Mouse (Mus musculus): Measurements from ENCODE around the gene Napb. TPM values are rescaled to one million over a fixed set of nuclear protein-coding genes. Genes with fewer than 3 reads are reported as not detected.

Gene Napb
- polyA plus RNA-seq, 1 experiment from 2014 or later = 2.5 TPM

DNA sequence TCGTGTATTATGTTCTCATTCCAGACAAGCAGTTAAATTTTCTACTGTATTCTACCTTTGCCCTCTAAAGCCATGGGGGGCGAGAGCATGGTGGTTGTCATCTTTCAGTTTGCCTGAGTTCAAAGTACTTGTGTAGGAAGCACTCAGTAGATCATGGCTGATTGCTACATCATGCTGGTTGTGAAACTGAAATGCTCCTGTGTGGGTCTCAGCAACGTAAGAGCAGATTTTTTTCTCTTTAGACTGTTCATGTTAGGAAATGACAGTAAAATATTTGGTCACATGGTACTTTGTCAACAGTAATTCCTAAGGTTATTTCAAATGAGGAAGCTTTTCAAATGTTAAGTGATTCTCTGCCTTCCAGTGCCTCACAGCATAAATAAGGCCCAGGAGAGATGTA, 46.6 kb downstream of the Napb start:
- Histone ChIP-seq H3K27ac (no peak overlapping the region), H3K4me1 (replicated peaks) (peaks cover 17% of the 10 kb centered on the region), H3K9ac (no peak overlapping the region), H3K4me2 (no peak overlapping the region), H3K4me3 (no peak overlapping the region), H3K9me3 (replicated peaks) (no peaks in the 10 kb centered on the region), H3K36me3 (peaks cover 57% of the 10 kb centered on the region), H3K27me3 (no peaks in the 10 kb centered on the region)
- ATAC-seq (replicated peaks; ENCODE audit: insufficient number of reproducible peaks, insufficient read depth, low FRiP score, low read depth) = no peak
- 90% methylated on average over 3 of the region's 3 CpGs for WGBS

DNA sequence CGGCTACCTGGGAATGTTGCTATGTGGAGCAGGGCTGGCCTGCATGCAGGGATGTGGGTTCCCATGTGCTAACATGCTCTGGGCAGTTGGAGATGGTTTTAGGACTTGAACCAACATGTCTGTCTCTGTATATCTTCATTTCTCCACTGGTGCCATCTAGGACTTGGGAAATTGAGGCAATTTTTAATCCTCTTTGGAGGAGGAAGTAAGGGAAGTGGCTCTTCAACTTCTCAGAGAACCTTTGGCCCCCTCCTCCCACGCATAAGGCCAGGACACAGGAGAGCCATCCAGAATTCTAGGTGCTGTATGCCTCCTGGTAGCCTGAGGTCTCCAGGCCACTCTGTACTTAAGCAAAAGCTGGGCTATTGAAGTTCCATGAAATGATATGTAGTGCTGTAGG, 47.3 kb downstream of the Napb start:
- no peak for ATAC-seq (replicated peaks; ENCODE audit: insufficient number of reproducible peaks, insufficient read depth, low FRiP score, low read depth)
- no peak overlapping the region for H3K27ac ChIP-seq
- peaks cover 49% of the 10 kb centered on the region for H3K36me3 ChIP-seq
- H3K4me2 ChIP-seq = no peak overlapping the region
- WGBS = 89% methylated on average over 2 of the region's 2 CpGs
- no peak overlapping the region for H3K9ac ChIP-seq
- no peaks in the 10 kb centered on the region for H3K27me3 ChIP-seq
- no peaks in the 10 kb centered on the region for H3K9me3 ChIP-seq (replicated peaks)
- H3K4me1 ChIP-seq (replicated peaks) = peaks cover 21% of the 10 kb centered on the region
- H3K4me3 ChIP-seq = no peak overlapping the region

DNA sequence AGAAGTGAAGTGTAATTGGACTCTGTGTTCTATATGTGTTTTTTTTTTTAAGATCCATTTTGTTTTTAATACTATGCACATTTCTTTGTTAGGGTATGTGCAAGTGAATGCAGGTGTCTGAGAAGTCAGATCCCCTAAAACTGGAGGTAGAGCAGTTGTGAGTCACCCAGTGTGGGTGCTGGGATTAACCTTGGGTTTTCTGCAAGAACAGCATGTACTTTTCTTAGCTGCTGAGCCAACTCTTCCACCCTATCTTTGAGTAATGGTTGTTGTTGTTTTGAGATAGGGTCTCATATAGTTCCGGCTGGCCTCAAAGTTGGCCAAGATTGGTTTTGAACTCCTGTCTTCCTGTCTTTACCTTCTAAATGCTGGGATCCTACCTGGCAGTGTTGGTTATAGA, 49.2 kb downstream of the Napb start:
- Histone ChIP-seq H3K27ac (no peak overlapping the region), H3K9me3 (replicated peaks) (no peaks in the 10 kb centered on the region), H3K27me3 (no peaks in the 10 kb centered on the region), H3K4me1 (replicated peaks) (peaks cover 36% of the 10 kb centered on the region), H3K4me3 (no peak overlapping the region), H3K36me3 (peaks cover 39% of the 10 kb centered on the region), H3K4me2 (no peak overlapping the region), H3K9ac (no peak overlapping the region)
- ATAC-seq (replicated peaks; ENCODE audit: insufficient number of reproducible peaks, insufficient read depth, low FRiP score, low read depth) = no peak
- WGBS = 81% methylated on average over 1 of the region's 1 CpGs

DNA sequence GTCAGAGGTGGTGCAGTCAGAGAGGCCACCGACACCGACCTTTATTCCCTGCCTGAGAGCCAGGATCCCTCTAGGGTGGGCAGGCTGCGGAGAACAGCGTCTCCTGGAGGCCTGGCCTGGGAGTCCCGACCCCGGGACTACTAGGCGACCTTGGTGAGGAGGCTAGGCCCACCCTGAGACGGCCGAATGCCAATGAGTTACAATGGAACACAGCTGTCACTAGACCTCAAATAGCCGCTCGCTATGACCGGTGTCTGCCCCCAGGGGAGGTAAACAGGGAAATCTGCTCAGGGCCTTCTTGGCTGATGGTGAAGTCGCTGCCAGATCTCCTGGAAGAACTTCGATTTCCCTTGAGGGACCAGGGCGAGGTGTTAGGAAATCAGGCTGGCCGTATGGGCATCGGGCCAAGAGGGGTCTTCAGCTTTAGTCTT, 50.8 kb downstream of the Napb start:
- Histone ChIP-seq H3K27me3 (no peaks in the 10 kb centered on the region), H3K4me3 (peak overlapping the region; percentile 91), H3K9ac (peak overlapping the region; percentile 81), H3K36me3 (peaks cover 34% of the 10 kb centered on the region), H3K4me2 (peak overlapping the region; percentile 88), H3K4me1 (replicated peaks) (peaks cover 39% of the 10 kb centered on the region), H3K9me3 (replicated peaks) (no peaks in the 10 kb centered on the region), H3K27ac (peak overlapping the region; percentile 91)
- peak; percentile 57 for ATAC-seq (replicated peaks; ENCODE audit: insufficient number of reproducible peaks, insufficient read depth, low FRiP score, low read depth)
- 2% methylated on average over 17 of the region's 17 CpGs for WGBS

DNA sequence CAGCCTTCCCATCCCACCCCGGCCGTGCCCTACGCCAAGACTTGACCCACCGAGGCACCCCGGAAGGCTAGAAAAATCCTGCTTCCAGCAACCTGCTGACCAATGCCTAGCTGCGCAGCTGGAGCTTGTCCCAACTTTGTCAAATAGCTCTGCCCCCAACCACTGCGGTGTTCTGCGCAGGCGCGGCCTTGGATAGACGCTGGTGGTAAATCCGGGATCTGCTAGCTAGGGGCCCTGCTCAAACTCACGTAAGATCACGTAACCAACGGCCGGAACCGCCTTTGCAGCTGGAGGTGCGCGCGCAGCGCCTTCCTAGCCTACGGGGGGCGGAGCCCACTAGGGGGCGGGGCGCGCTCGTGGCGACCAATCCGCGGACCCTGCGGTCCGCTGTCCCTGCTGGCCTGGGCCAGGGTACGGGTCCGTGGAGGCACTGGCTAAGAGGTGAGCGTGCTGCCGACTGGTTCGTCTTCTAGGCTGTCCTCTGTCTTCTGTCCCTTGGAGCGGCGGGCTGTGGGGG, 51.4 kb downstream of the Napb start, which contains the start of gene Gzf1:
Gene Gzf1 (plus strand): TSS at position 249 of the 517 bp plus-strand sequence.
- WGBS = under 1% methylated on average over 39 of the region's 39 CpGs
- peaks cover 34% of the 10 kb centered on the region for H3K36me3 ChIP-seq
- ATAC-seq (replicated peaks; ENCODE audit: insufficient number of reproducible peaks, insufficient read depth, low FRiP score, low read depth) = peak; percentile 96

DNA sequence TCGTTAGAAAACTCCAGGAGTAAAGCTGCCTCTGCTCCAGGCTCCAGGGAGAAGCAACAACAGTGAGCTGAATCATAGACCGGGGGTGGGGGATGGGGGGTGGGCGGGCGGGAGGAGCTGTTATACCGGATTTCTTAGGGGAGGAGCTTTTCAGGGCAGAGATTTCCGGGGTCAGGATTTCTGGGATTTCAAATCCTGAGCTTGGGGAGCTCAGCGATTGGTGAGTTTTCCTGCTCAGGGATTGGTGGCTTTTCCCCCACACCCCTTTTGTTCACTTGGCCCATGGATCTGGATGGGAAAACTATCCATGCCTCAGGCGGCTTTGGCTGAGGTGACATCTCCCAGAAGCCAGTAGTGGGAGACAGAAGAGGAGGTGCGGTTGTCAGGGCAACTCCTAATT, 52.9 kb downstream of the Napb start:
- ATAC-seq (replicated peaks; ENCODE audit: insufficient number of reproducible peaks, insufficient read depth, low FRiP score, low read depth) = no peak
- WGBS = 6% methylated on average over 9 of the region's 9 CpGs
- Histone ChIP-seq H3K27me3 (no peaks in the 10 kb centered on the region), H3K9ac (peak overlapping the region; percentile 38; the same call in 1 of the 2 replicates), H3K4me3 (peak overlapping the region; percentile 27), H3K36me3 (peaks cover 25% of the 10 kb centered on the region), H3K4me1 (replicated peaks) (peaks cover 39% of the 10 kb centered on the region), H3K9me3 (replicated peaks) (no peaks in the 10 kb centered on the region), H3K4me2 (peak overlapping the region; percentile 88), H3K27ac (peak overlapping the region; percentile 92)

More for the DNA sequence above, 51.4 kb downstream of the Napb start, which contains the start of gene Gzf1:
- peak within 1 kb of the TSS; percentile 92 for H3K27ac ChIP-seq
- peak within 1 kb of the TSS; percentile 81 for H3K9ac ChIP-seq
- peak within 1 kb of the TSS; percentile 91 for H3K4me3 ChIP-seq
- H3K4me2 ChIP-seq = peak within 1 kb of the TSS; percentile 88
- no peaks in the 10 kb centered on the region for H3K9me3 ChIP-seq (replicated peaks)
- H3K27me3 ChIP-seq = no peaks in the 10 kb centered on the region
- peaks cover 38% of the 10 kb centered on the region for H3K4me1 ChIP-seq (replicated peaks)

DNA sequence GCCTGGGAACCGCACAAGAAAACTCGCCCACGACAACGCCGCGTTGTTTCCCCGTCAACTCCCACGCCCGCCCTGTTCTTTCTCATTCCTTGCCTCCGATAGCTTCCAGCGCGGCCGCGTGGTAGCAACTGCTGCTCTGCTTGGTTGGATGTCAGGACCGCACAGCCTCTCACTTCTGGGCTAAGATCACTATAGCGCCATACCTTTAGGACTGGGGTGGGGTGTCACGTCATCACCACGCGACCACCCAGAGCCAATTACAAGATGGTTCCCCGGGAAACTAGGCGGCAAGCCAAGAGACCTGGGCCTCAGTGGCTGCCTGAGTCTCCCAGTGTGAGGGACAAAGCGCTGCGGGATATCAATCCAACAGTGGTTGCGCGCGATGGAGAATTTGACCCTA, 54.5 kb downstream of the Napb start:
- Histone ChIP-seq H3K27me3 (no peaks in the 10 kb centered on the region), H3K4me3 (peak overlapping the region; percentile 57), H3K9ac (peak overlapping the region; percentile 61), H3K4me1 (replicated peaks) (peaks cover 51% of the 10 kb centered on the region), H3K4me2 (peak overlapping the region; percentile 75), H3K36me3 (peaks cover 12% of the 10 kb centered on the region), H3K9me3 (replicated peaks) (no peaks in the 10 kb centered on the region), H3K27ac (peak overlapping the region; percentile 70)
- WGBS = 10% methylated on average over 26 of the region's 26 CpGs
- ATAC-seq (replicated peaks; ENCODE audit: insufficient number of reproducible peaks, insufficient read depth, low FRiP score, low read depth) = no peak

DNA sequence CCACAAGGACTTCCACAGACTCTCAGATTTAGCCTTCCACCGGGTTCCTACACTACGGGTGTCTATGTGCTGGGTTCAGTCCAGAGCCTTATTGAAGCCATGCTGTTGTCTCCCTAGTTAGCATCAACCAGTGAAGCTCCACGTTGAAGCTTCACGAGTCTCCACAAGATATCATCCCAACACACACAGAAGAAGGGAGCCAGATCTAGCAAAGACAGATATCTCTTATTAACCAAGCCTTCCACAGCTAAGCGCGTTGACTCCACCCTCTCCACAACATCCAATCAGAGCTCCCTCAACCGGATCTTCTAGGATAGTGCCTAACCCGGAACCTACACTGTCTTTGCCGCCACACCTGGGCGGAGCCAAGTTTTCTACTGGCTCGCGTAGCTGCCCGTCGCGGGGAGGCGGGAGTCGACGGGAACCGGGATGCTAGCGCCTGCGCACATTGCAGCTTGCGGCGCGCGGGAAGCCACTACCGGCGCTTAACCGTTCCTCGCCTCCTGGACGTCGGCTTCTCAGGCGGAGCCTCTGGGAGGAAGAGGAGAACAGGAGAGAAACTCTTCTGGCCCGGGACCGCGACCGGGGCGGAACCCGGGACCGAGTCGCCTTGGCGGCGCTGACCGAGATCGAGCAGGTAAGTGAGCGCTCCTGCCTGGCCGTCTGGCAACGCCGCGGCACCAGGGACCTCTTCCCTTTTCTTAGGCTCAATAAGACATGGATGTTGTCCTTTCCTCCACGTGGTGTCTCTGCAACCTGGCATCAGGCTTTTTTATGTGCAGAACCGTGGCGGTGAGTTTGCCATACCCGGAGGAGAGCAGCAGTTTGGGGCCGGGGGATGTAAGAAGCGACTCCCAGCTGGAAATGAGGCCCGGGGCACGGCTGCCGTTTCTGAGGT, 59.8 kb downstream of the Napb start, which contains the start of gene Nxt1:
Gene Nxt1 (plus strand): TSS at position 403 of the 898 bp plus-strand sequence.
- no peaks in the 10 kb centered on the region for H3K9me3 ChIP-seq (replicated peaks)
- H3K36me3 ChIP-seq = peaks cover 12% of the 10 kb centered on the region
- H3K4me1 ChIP-seq (replicated peaks) = peaks cover 20% of the 10 kb centered on the region
- peak within 1 kb of the TSS; percentile 72 for H3K27ac ChIP-seq
- ATAC-seq (replicated peaks; ENCODE audit: insufficient number of reproducible peaks, insufficient read depth, low FRiP score, low read depth) = peak; percentile 100
- H3K4me2 ChIP-seq = peak within 1 kb of the TSS; percentile 77
- H3K9ac ChIP-seq = peak within 1 kb of the TSS; percentile 67
- H3K4me3 ChIP-seq = peak within 1 kb of the TSS; percentile 65
- H3K27me3 ChIP-seq = no peaks in the 10 kb centered on the region
- WGBS = 1% methylated on average over 58 of the region's 58 CpGs

DNA sequence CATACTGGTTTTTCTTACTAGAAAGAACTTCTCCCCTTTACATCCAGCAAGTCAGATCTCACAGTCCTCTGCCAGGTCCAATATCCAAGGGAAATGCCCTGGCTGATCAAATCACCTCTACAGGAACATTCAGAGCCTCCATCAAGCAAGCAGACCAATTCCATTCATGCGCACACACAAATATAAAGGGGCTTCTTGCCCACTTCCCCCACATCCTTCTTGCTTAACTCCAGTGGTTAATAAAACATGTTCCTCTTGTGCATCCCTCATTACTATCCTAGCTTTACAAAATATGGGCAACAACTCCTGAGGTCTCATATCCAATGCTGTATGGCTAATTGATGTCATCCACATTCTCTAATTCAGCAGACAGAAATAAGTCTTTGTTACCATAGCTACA, 68.8 kb downstream of the Napb start:
- Histone ChIP-seq H3K27me3 (no peaks in the 10 kb centered on the region; the same call in 1 of the 2 replicates), H3K4me3 (no peak overlapping the region), H3K27ac (no peak overlapping the region), H3K9ac (no peak overlapping the region), H3K9me3 (replicated peaks) (no peaks in the 10 kb centered on the region), H3K4me2 (no peak overlapping the region), H3K4me1 (replicated peaks) (no peaks in the 10 kb centered on the region), H3K36me3 (no peaks in the 10 kb centered on the region)
- WGBS = 93% methylated on average over 1 of the region's 1 CpGs
- ATAC-seq (replicated peaks; ENCODE audit: insufficient number of reproducible peaks, insufficient read depth, low FRiP score, low read depth) = no peak

DNA sequence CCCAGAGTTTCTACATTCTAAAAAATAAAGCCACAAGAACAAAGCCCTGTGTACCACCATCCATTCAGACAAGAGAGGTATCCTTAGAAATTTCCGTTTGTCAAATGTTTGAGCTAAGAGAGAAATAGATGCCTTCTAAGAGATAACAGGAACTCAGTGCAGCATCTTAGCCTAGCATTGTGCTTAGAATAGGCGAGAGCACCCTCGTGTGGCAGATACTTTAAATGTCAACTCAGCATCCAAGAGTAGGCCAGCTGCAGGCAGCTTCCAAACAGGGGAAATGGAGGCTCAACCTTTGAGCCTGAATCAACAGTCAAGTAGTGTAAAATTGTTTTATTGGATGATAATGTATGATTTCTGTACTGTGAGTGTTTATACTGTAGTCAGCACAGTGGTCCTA, 77.3 kb downstream of the Napb start:
- no peak overlapping the region for H3K4me2 ChIP-seq
- H3K27ac ChIP-seq = no peak overlapping the region
- ATAC-seq (replicated peaks; ENCODE audit: insufficient number of reproducible peaks, insufficient read depth, low FRiP score, low read depth) = no peak
- 2% methylated on average over 3 of the region's 3 CpGs for WGBS
- H3K36me3 ChIP-seq = no peaks in the 10 kb centered on the region
- no peak overlapping the region for H3K4me3 ChIP-seq
- H3K4me1 ChIP-seq (replicated peaks) = no peaks in the 10 kb centered on the region
- H3K27me3 ChIP-seq = peaks cover 4% of the 10 kb centered on the region; the same call in 1 of the 2 replicates
- no peaks in the 10 kb centered on the region for H3K9me3 ChIP-seq (replicated peaks)
- H3K9ac ChIP-seq = no peak overlapping the region

DNA sequence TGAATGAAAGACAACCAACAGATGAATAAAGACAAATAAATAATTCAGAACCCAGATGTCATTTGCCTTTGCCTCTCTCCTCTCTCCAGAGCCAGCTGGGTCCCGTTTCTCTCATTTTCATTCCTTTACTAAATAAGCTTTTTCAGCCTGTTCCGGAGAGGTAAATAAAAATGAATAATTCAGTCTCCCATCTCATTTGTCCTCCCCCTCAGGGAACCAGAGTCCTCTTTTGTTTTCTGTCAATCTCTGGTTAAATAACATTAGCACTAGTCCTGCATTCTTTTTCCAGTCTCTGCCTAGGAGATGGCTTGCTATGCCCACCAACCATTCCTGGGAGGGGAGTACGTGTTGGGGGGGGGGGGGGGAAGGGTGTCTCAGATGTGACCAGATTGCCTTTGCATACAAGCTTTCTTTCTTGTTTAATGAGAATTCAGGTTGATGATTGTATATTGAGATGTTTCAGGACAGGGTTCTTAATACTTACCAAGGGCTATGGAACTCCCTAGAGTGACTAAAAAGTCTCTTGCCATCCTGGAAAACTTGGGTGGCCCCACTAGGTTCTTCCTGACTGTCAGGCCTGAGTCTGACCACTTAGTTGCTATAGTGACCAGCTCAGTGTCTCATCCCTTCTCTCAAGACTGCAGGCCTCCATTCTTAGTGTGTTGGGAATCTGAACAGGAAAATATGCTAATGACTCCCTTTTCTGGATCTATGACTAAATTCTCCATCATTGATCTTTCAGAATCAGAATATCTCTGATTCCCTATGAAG, 81.5 kb downstream of the Napb start:
- Histone ChIP-seq H3K4me1 (replicated peaks) (no peaks in the 10 kb centered on the region), H3K27ac (no peak overlapping the region), H3K4me3 (no peak overlapping the region), H3K9me3 (replicated peaks) (no peaks in the 10 kb centered on the region), H3K27me3 (no peaks in the 10 kb centered on the region; the same call in 1 of the 2 replicates), H3K4me2 (no peak overlapping the region), H3K9ac (no peak overlapping the region), H3K36me3 (no peaks in the 10 kb centered on the region)
- 39% methylated on average over 3 of the region's 3 CpGs for WGBS
- ATAC-seq (replicated peaks; ENCODE audit: insufficient number of reproducible peaks, insufficient read depth, low FRiP score, low read depth) = no peak

Data from heart, embryonic 15.5 days (tissue).